In genomic region chr9:108306571-108306980, GRCm38 (mm10) we compare ENCODE assay signal across 8 mouse cellular contexts. TPM values are rescaled to one million over a fixed set of nuclear protein-coding genes. Genes with fewer than 3 reads are reported as not detected.
DNase-seq lines count a peak whose midpoint lies in the region; ATAC-seq and TF ChIP-seq lines count a peak whose summit lies in the region.

No protein-coding gene starts in this region.

- peak; percentile 78 for ATAC-seq in neural tube, embryonic 11.5 days (ENCODE audit: insufficient read depth, low FRiP score, low TSS enrichment)
- ATAC-seq in intestine, postnatal 0 days = peak; percentile 71
- ATAC-seq in lung, embryonic 15.5 days (ENCODE audit: borderline replicate concordance, extremely low read depth, low FRiP score, low TSS enrichment) = peak; percentile 87

- H3K4me2 ChIP-seq in neural tube, embryonic 11.5 days (ENCODE audit: low read depth) = peak overlapping the region; percentile 86
- H3K4me2 ChIP-seq in intestine, postnatal 0 days (replicated peaks; ENCODE audit: low read depth) = peak overlapping the region; percentile 65
- peak overlapping the region; percentile 74 for H3K4me2 ChIP-seq in lung, embryonic 15.5 days

- TF ChIP-seq CTCF in intestine, postnatal 0 days (IDR thresholded peaks at IDR 0.05; ENCODE audit: low read depth) = no peak
- no peak for TF ChIP-seq CTCF in olfactory bulb, adult 2 months (IDR thresholded peaks at IDR 0.05; ENCODE audit: insufficient read depth, low read depth, low read length)

- peak overlapping the region; percentile 99 for H3K27ac ChIP-seq in neural tube, embryonic 11.5 days (ENCODE audit: low read depth, low read length)
- peak overlapping the region; percentile 98 for H3K27ac ChIP-seq in intestine, postnatal 0 days (ENCODE audit: low read depth, low read length)
- peak overlapping the region; percentile 100 for H3K27ac ChIP-seq in lung, embryonic 15.5 days
- H3K27ac ChIP-seq in olfactory bulb, adult 2 months (ENCODE audit: insufficient read depth, low read depth, low read length) = peak overlapping the region; percentile 97

- no peak for TF ChIP-seq POLR2A in olfactory bulb, adult 2 months (IDR thresholded peaks at IDR 0.05; ENCODE audit: insufficient read depth, low read depth, low read length)

- peak; percentile 84 for DNase-seq in neural tube, embryonic 11.5 days (ENCODE audit: low spot score)
- DNase-seq in neural tube, embryonic 10.5 days (ENCODE audit: extremely low spot score, low spot score) = no peak
- DNase-seq in c-Kit-positive CD71-positive TER-119-negative erythroid progenitor cells, embryonic 14.5 days (ENCODE audit: low read depth) = peak; percentile 69
- peak; percentile 85 for DNase-seq in gastrocnemius, postnatal 25 days
- DNase-seq in thymus, postnatal 36 days = peak; percentile 86 to 91

- 0% methylated on average over 21 of the region's 51 CpGs for WGBS in neural tube, embryonic 11.5 days
- WGBS in intestine, postnatal 0 days = 1% methylated on average over 49 of the region's 51 CpGs
- WGBS in lung, embryonic 15.5 days = under 1% methylated on average over 43 of the region's 51 CpGs
- WGBS in olfactory bulb, adult 2 months = 1% methylated on average over 51 of the region's 51 CpGs

- H3K36me3 ChIP-seq in neural tube, embryonic 11.5 days (ENCODE audit: control insufficient read depth, insufficient read depth, low read length) = peaks cover 2% of the 10 kb centered on the region; the same call in 1 of the 2 replicates
- peaks cover 13% of the 10 kb centered on the region for H3K36me3 ChIP-seq in intestine, postnatal 0 days (ENCODE audit: control insufficient read depth, insufficient read depth)
- H3K36me3 ChIP-seq in lung, embryonic 15.5 days = peaks cover 16% of the 10 kb centered on the region; the same call in 1 of the 2 replicates

- H3K9ac ChIP-seq in neural tube, embryonic 11.5 days (ENCODE audit: low read length) = peak overlapping the region; percentile 95
- H3K9ac ChIP-seq in intestine, postnatal 0 days (ENCODE audit: low read depth, low read length) = peak overlapping the region; percentile 89
- H3K9ac ChIP-seq in lung, embryonic 15.5 days = peak overlapping the region; percentile 100

- H3K4me1 ChIP-seq in neural tube, embryonic 11.5 days (ENCODE audit: control insufficient read depth, insufficient read depth, low read length) = peaks cover 18% of the 10 kb centered on the region
- H3K4me1 ChIP-seq in intestine, postnatal 0 days (replicated peaks; ENCODE audit: control insufficient read depth, insufficient read depth, low read length) = peaks cover 5% of the 10 kb centered on the region; the same call in 1 of the 2 replicates
- H3K4me1 ChIP-seq in lung, embryonic 15.5 days = peaks cover 44% of the 10 kb centered on the region
- H3K4me1 ChIP-seq in olfactory bulb, adult 2 months (ENCODE audit: control insufficient read depth, insufficient read depth, low read length) = peaks cover 2% of the 10 kb centered on the region; the same call in 1 of the 2 replicates

- H3K4me3 ChIP-seq in neural tube, embryonic 11.5 days (ENCODE audit: low read depth, low read length) = peak overlapping the region; percentile 92
- H3K4me3 ChIP-seq in intestine, postnatal 0 days (ENCODE audit: low read depth, low read length) = peak overlapping the region; percentile 72
- peak overlapping the region; percentile 98 for H3K4me3 ChIP-seq in lung, embryonic 15.5 days
- peak overlapping the region; percentile 97 for H3K4me3 ChIP-seq in olfactory bulb, adult 2 months (ENCODE audit: insufficient read depth, low read depth, low read length)

- no peaks in the 10 kb centered on the region for H3K27me3 ChIP-seq in neural tube, embryonic 11.5 days (ENCODE audit: control insufficient read depth, insufficient read depth, low read length)
- no peaks in the 10 kb centered on the region for H3K27me3 ChIP-seq in intestine, postnatal 0 days (replicated peaks; ENCODE audit: control insufficient read depth, insufficient read depth, low read length)
- no peaks in the 10 kb centered on the region for H3K27me3 ChIP-seq in lung, embryonic 15.5 days

- no peaks in the 10 kb centered on the region for H3K9me3 ChIP-seq in neural tube, embryonic 11.5 days (ENCODE audit: control insufficient read depth, low read length)
- no peaks in the 10 kb centered on the region for H3K9me3 ChIP-seq in intestine, postnatal 0 days (ENCODE audit: control insufficient read depth)
- H3K9me3 ChIP-seq in lung, embryonic 15.5 days = no peaks in the 10 kb centered on the region

RNA-seq across cellular contexts. Expression of gene Tcta, which starts 0.6 kb away (rescaled TPM):
- polyA plus RNA-seq in neural tube, embryonic 11.5 days (2014; fragmentation: Nextera tagmentation; extraction: Ambion mirVana) = 30.8 and 31.4 TPM in 2 replicates
- 10 to 100 TPM; 25.0 to 30.8 TPM for total RNA-seq in gastrocnemius, postnatal 25 days (2021)
- 48.6 and 50.4 TPM in 2 replicates for polyA plus RNA-seq in intestine, postnatal 0 days (2015; fragmentation: Nextera tagmentation; extraction: Ambion mirVana)
- 29.6 and 35.5 TPM in 2 replicates for polyA plus RNA-seq in lung, embryonic 15.5 days (2015; fragmentation: Nextera tagmentation; extraction: Ambion mirVana)
- not detected in 2 replicates for polyA plus RNA-seq in olfactory bulb, adult 2 months (2012; ENCODE audit: insufficient read depth, insufficient read length, low replicate concordance, missing spikeins)

RNA-seq across cellular contexts. Expression of gene Rhoa, which starts 0.6 kb away (rescaled TPM):
- polyA plus RNA-seq in neural tube, embryonic 11.5 days (2014; fragmentation: Nextera tagmentation; extraction: Ambion mirVana) = 236 and 274 TPM in 2 replicates
- total RNA-seq in gastrocnemius, postnatal 25 days (2021) = 100 to 1,000 TPM; 104 to 120 TPM
- polyA plus RNA-seq in intestine, postnatal 0 days (2015; fragmentation: Nextera tagmentation; extraction: Ambion mirVana) = 313 and 315 TPM in 2 replicates
- 484 and 512 TPM in 2 replicates for polyA plus RNA-seq in lung, embryonic 15.5 days (2015; fragmentation: Nextera tagmentation; extraction: Ambion mirVana)
- polyA plus RNA-seq in olfactory bulb, adult 2 months (2012; ENCODE audit: insufficient read depth, insufficient read length, low replicate concordance, missing spikeins) = 187 and 421 TPM in 2 replicates

RNA-seq across cellular contexts. Expression of gene Amt, which starts 9.9 kb away (rescaled TPM):
- polyA plus RNA-seq in neural tube, embryonic 11.5 days (2014; fragmentation: Nextera tagmentation; extraction: Ambion mirVana) = 18.8 and 18.9 TPM in 2 replicates
- 1 to 10 TPM; 1.6 to 1.8 TPM for total RNA-seq in gastrocnemius, postnatal 25 days (2021)
- 4.5 and 4.8 TPM in 2 replicates for polyA plus RNA-seq in intestine, postnatal 0 days (2015; fragmentation: Nextera tagmentation; extraction: Ambion mirVana)
- 19.7 and 20.5 TPM in 2 replicates for polyA plus RNA-seq in lung, embryonic 15.5 days (2015; fragmentation: Nextera tagmentation; extraction: Ambion mirVana)
- polyA plus RNA-seq in olfactory bulb, adult 2 months (2012; ENCODE audit: insufficient read depth, insufficient read length, low replicate concordance, missing spikeins) = not detected in 2 replicates

RNA-seq across cellular contexts. Expression of gene Nicn1, which starts 16.3 kb away (rescaled TPM):
- polyA plus RNA-seq in neural tube, embryonic 11.5 days (2014; fragmentation: Nextera tagmentation; extraction: Ambion mirVana) = 63.8 and 65.1 TPM in 2 replicates
- 10 to 100 TPM in 1 of 2 experiments, 1 to 10 TPM in 1; 8.2 to 12.1 TPM for total RNA-seq in gastrocnemius, postnatal 25 days (2021)
- polyA plus RNA-seq in intestine, postnatal 0 days (2015; fragmentation: Nextera tagmentation; extraction: Ambion mirVana) = 12.4 and 15.6 TPM in 2 replicates
- 32.5 and 37.2 TPM in 2 replicates for polyA plus RNA-seq in lung, embryonic 15.5 days (2015; fragmentation: Nextera tagmentation; extraction: Ambion mirVana)
- not detected in 2 replicates for polyA plus RNA-seq in olfactory bulb, adult 2 months (2012; ENCODE audit: insufficient read depth, insufficient read length, low replicate concordance, missing spikeins)

RNA-seq across cellular contexts. Expression of gene Gpx1, which starts 32.1 kb away (rescaled TPM):
- 700 and 705 TPM in 2 replicates for polyA plus RNA-seq in neural tube, embryonic 11.5 days (2014; fragmentation: Nextera tagmentation; extraction: Ambion mirVana)
- 10 to 100 TPM; 74.4 to 92.9 TPM for total RNA-seq in gastrocnemius, postnatal 25 days (2021)
- polyA plus RNA-seq in intestine, postnatal 0 days (2015; fragmentation: Nextera tagmentation; extraction: Ambion mirVana) = 997 and 1,037 TPM in 2 replicates
- 654 and 708 TPM in 2 replicates for polyA plus RNA-seq in lung, embryonic 15.5 days (2015; fragmentation: Nextera tagmentation; extraction: Ambion mirVana)
- not detected in 2 replicates for polyA plus RNA-seq in olfactory bulb, adult 2 months (2012; ENCODE audit: insufficient read depth, insufficient read length, low replicate concordance, missing spikeins)

Comparison
In these comparisons a context has a peak if more than half of its experiments do, and no peak if none do; other contexts are left out.
1. RNA of gene Tcta, which starts 0.6 kb away (polyA plus RNA-seq): 48.6 to 50.4 TPM in intestine, postnatal 0 days, 29.6 to 35.5 TPM in lung, embryonic 15.5 days and 30.8 to 31.4 TPM in neural tube, embryonic 11.5 days; not detected in olfactory bulb, adult 2 months; every median in the first group is over 10 times any median in the second.
2. Peak in every context shown above with its lines, with median percentiles within 50 percentile points of each other: ATAC-seq, H3K27ac ChIP-seq, H3K4me2 ChIP-seq, H3K4me3 ChIP-seq and H3K9ac ChIP-seq.